Mouse (Mus musculus) heart, adult 2 months (tissue): ENCODE results near the gene Pigf.

Experiments
- CTCF ChIP-seq: fragments of 200-600 bp; IDR thresholded peaks from 2 replicates; pipeline ENCODE4 v1.8.1; 2022; ENCODE audit warnings: antibody characterized with exemption, mild to moderate bottlenecking, moderate library complexity
- POLR2A ChIP-seq: fragments of 200-500 bp; IDR thresholded peaks from 2 replicates; pipeline ENCODE4 v1.6.1; 2011; ENCODE audit warnings: mild to moderate bottlenecking, low read depth, low read length, control low read depth; ENCODE audit not compliant: insufficient read depth

DNA sequence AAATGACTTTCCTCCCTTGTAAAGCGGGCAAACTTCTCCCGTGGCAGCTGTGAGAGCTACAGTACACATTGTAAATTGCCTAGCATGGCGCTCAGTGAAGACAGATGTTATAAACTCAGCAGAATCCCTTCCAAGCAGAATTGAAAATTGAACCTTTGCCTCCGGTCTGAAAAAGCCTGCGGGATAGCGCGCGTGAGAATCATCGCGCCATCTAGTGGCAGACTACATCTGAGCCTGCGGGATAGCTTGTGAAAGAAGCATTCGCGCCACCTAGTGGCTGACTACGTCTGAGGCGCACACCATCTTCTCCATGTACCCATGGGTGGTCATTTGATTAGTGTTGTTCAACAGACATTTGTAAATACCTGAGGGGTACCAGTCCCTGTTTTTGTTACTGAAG lies 19.2 kb upstream of the Pigf start:
- TF ChIP-seq CTCF (no peak), POLR2A (no peak)
